Mouse (Mus musculus): ENCODE data around the gene Trim44. TPM values are rescaled to one million over a fixed set of nuclear protein-coding genes. Genes with fewer than 3 reads are reported as not detected.

Trim44 gene
- polyA plus RNA-seq, 1 experiment from 2014 or later: 54.2 TPM

GRCm38 (mm10) chr2:102378381-102378780 is 29.2 kb downstream of the Trim44 start:
- Histone ChIP-seq H3K27ac (no peak overlapping the region), H3K36me3 (replicated peaks) (no peaks in the 10 kb centered on the region; the same call in 1 of the 2 replicates), H3K27me3 (no peaks in the 10 kb centered on the region), H3K4me1 (peaks cover under 1% of the 10 kb centered on the region), H3K4me3 (replicated peaks) (no peak overlapping the region), H3K9ac (no peak overlapping the region), H3K4me2 (no peak overlapping the region), H3K9me3 (no peaks in the 10 kb centered on the region)
- 96% methylated on average over 1 of the region's 1 CpGs for WGBS
- ATAC-seq (ENCODE audit: low FRiP score): no peak

- Histone ChIP-seq H3K36me3 (replicated peaks) (no peaks in the 10 kb centered on the region; the same call in 1 of the 2 replicates), H3K9me3 (no peaks in the 10 kb centered on the region), H3K4me1 (no peaks in the 10 kb centered on the region), H3K27ac (no peak overlapping the region), H3K27me3 (no peaks in the 10 kb centered on the region), H3K4me2 (no peak overlapping the region), H3K9ac (no peak overlapping the region), H3K4me3 (replicated peaks) (no peak overlapping the region)
- WGBS: 100% methylated on average over 2 of the region's 2 CpGs
- ATAC-seq (ENCODE audit: low FRiP score): no peak
Measured at GRCm38 (mm10) chr2:102377370-102377769, 30.3 kb downstream of the Trim44 start.

- Histone ChIP-seq H3K4me3 (replicated peaks) (no peak overlapping the region), H3K4me1 (no peaks in the 10 kb centered on the region), H3K9me3 (no peaks in the 10 kb centered on the region), H3K27ac (no peak overlapping the region), H3K36me3 (replicated peaks) (no peaks in the 10 kb centered on the region; the same call in 1 of the 2 replicates), H3K4me2 (no peak overlapping the region), H3K27me3 (no peaks in the 10 kb centered on the region), H3K9ac (no peak overlapping the region)
- ATAC-seq (ENCODE audit: low FRiP score): no peak
- 85% methylated on average over 3 of the region's 3 CpGs for WGBS
Measured at GRCm38 (mm10) chr2:102373406-102374105, 34.1 kb downstream of the Trim44 start.

- Histone ChIP-seq H3K27ac (no peak overlapping the region), H3K4me1 (no peaks in the 10 kb centered on the region; the same call in 1 of the 2 replicates), H3K9me3 (no peaks in the 10 kb centered on the region), H3K4me3 (replicated peaks) (no peak overlapping the region), H3K36me3 (replicated peaks) (no peaks in the 10 kb centered on the region; the same call in 1 of the 2 replicates), H3K9ac (no peak overlapping the region), H3K27me3 (no peaks in the 10 kb centered on the region), H3K4me2 (no peak overlapping the region)
- ATAC-seq (ENCODE audit: low FRiP score): no peak
Measured at GRCm38 (mm10) chr2:102372690-102373089, 34.9 kb downstream of the Trim44 start.

- Histone ChIP-seq H3K27me3 (no peaks in the 10 kb centered on the region), H3K9ac (no peak overlapping the region), H3K4me2 (no peak overlapping the region), H3K4me3 (replicated peaks) (no peak overlapping the region), H3K27ac (no peak overlapping the region), H3K36me3 (replicated peaks) (no peaks in the 10 kb centered on the region), H3K9me3 (no peaks in the 10 kb centered on the region), H3K4me1 (no peaks in the 10 kb centered on the region; the same call in 1 of the 2 replicates)
- no peak for ATAC-seq (ENCODE audit: low FRiP score)
Measured at GRCm38 (mm10) chr2:102371332-102371731, 36.3 kb downstream of the Trim44 start.

GRCm38 (mm10) chr2:102365983-102366545 is 41.6 kb downstream of the Trim44 start:
- Histone ChIP-seq H3K9ac (no peak overlapping the region), H3K27ac (no peak overlapping the region), H3K9me3 (no peaks in the 10 kb centered on the region), H3K36me3 (replicated peaks) (no peaks in the 10 kb centered on the region), H3K4me2 (no peak overlapping the region), H3K27me3 (no peaks in the 10 kb centered on the region), H3K4me1 (no peaks in the 10 kb centered on the region; the same call in none of the 2 replicates), H3K4me3 (replicated peaks) (no peak overlapping the region)
- WGBS: 89% methylated on average over 7 of the region's 7 CpGs
- ATAC-seq (ENCODE audit: low FRiP score): no peak

- Histone ChIP-seq H3K4me2 (no peak overlapping the region), H3K9ac (no peak overlapping the region), H3K4me3 (replicated peaks) (no peak overlapping the region), H3K27ac (no peak overlapping the region), H3K36me3 (replicated peaks) (no peaks in the 10 kb centered on the region), H3K4me1 (no peaks in the 10 kb centered on the region; the same call in none of the 2 replicates), H3K9me3 (no peaks in the 10 kb centered on the region), H3K27me3 (no peaks in the 10 kb centered on the region)
- 87% methylated on average over 4 of the region's 4 CpGs for WGBS
- ATAC-seq (ENCODE audit: low FRiP score): no peak
Measured at GRCm38 (mm10) chr2:102364565-102365200, 42.9 kb downstream of the Trim44 start.

GRCm38 (mm10) chr2:102362896-102363530 is 44.6 kb downstream of the Trim44 start:
- Histone ChIP-seq H3K4me2 (no peak overlapping the region), H3K27ac (no peak overlapping the region), H3K9me3 (no peaks in the 10 kb centered on the region), H3K4me3 (replicated peaks) (no peak overlapping the region), H3K9ac (no peak overlapping the region), H3K4me1 (no peaks in the 10 kb centered on the region; the same call in none of the 2 replicates), H3K36me3 (replicated peaks) (no peaks in the 10 kb centered on the region), H3K27me3 (no peaks in the 10 kb centered on the region)
- WGBS: 90% methylated on average over 1 of the region's 1 CpGs
- no peak for ATAC-seq (ENCODE audit: low FRiP score)

- no peaks in the 10 kb centered on the region; the same call in 1 of the 2 replicates for H3K4me1 ChIP-seq
- 88% methylated on average over 2 of the region's 2 CpGs for WGBS
- H3K4me3 ChIP-seq (replicated peaks): no peak overlapping the region
- H3K9me3 ChIP-seq: no peaks in the 10 kb centered on the region
- peaks cover 2% of the 10 kb centered on the region; the same call in 1 of the 2 replicates for H3K36me3 ChIP-seq (replicated peaks)
- no peak overlapping the region for H3K27ac ChIP-seq
- H3K27me3 ChIP-seq: no peaks in the 10 kb centered on the region
- H3K9ac ChIP-seq: no peak overlapping the region
- no peak for ATAC-seq (ENCODE audit: low FRiP score)
- no peak overlapping the region for H3K4me2 ChIP-seq
Measured at GRCm38 (mm10) chr2:102362266-102362665, 45.4 kb downstream of the Trim44 start.

GRCm38 (mm10) chr2:102356879-102357695 is 50.5 kb downstream of the Trim44 start:
- no peak overlapping the region for H3K9ac ChIP-seq
- peaks cover 16% of the 10 kb centered on the region for H3K36me3 ChIP-seq (replicated peaks)
- H3K4me1 ChIP-seq: no peaks in the 10 kb centered on the region
- 92% methylated on average over 7 of the region's 7 CpGs for WGBS
- no peak for ATAC-seq (ENCODE audit: low FRiP score)
- no peak overlapping the region for H3K27ac ChIP-seq
- H3K9me3 ChIP-seq: no peaks in the 10 kb centered on the region
- H3K27me3 ChIP-seq: no peaks in the 10 kb centered on the region
- no peak overlapping the region for H3K4me3 ChIP-seq (replicated peaks)
- H3K4me2 ChIP-seq: no peak overlapping the region

GRCm38 (mm10) chr2:102354076-102354475 is 53.6 kb downstream of the Trim44 start:
- no peaks in the 10 kb centered on the region for H3K9me3 ChIP-seq
- H3K27me3 ChIP-seq: no peaks in the 10 kb centered on the region
- H3K9ac ChIP-seq: no peak overlapping the region
- 67% methylated on average over 1 of the region's 1 CpGs for WGBS
- no peak for ATAC-seq (ENCODE audit: low FRiP score)
- no peak overlapping the region for H3K27ac ChIP-seq
- H3K36me3 ChIP-seq (replicated peaks): peaks cover 16% of the 10 kb centered on the region
- no peaks in the 10 kb centered on the region for H3K4me1 ChIP-seq
- H3K4me2 ChIP-seq: no peak overlapping the region
- H3K4me3 ChIP-seq (replicated peaks): no peak overlapping the region

- Histone ChIP-seq H3K9me3 (no peaks in the 10 kb centered on the region), H3K27me3 (no peaks in the 10 kb centered on the region), H3K4me1 (peaks cover 13% of the 10 kb centered on the region), H3K36me3 (replicated peaks) (peaks cover 10% of the 10 kb centered on the region; the same call in 1 of the 2 replicates), H3K9ac (no peak overlapping the region), H3K4me3 (replicated peaks) (no peak overlapping the region), H3K4me2 (no peak overlapping the region), H3K27ac (no peak overlapping the region)
- ATAC-seq (ENCODE audit: low FRiP score): no peak
- 79% methylated on average over 2 of the region's 2 CpGs for WGBS
Measured at GRCm38 (mm10) chr2:102341429-102341828, 66.2 kb downstream of the Trim44 start.
